Mouse (Mus musculus) kidney, postnatal 0 days (tissue): ENCODE data around the gene Itsn1. TPM values are rescaled to one million over a fixed set of nuclear protein-coding genes. Genes with fewer than 3 reads are reported as not detected.

Experiments
- ATAC-seq: fragments of 200-750 bp; cut with Nextera tagmentation; replicated peaks from 2 replicates; pipeline ENCODE4 v1.8.0; 2017; ENCODE audit warnings: low read depth, moderate number of reproducible peaks, moderate TSS enrichment, moderate library complexity; ENCODE audit not compliant: low FRiP score
- DNase-seq: peaks from one replicate; pipeline ENCODE4 v3.0.0-alpha.2; 2016; ENCODE audit warnings: low spot score
- H3K27ac ChIP-seq: fragments of 300-500 bp; sonication (generic); 2 replicates; pipeline ENCODE4 v1.5.1; 2014; ENCODE audit warnings: mild to moderate bottlenecking
- H3K27me3 ChIP-seq: fragments of 300-500 bp; sonication (generic); 2 replicates; pipeline ENCODE4 v1.6.1; 2014; ENCODE audit warnings: low read length, mixed read lengths; ENCODE audit not compliant: insufficient read depth
- H3K36me3 ChIP-seq: fragments of 300-500 bp; sonication (generic); 2 replicates; pipeline ENCODE4 v1.6.1; 2014; ENCODE audit warnings: low read length, mixed read lengths; ENCODE audit not compliant: insufficient read depth
- H3K4me1 ChIP-seq: fragments of 300-500 bp; sonication (generic); replicated peaks from 2 replicates; pipeline ENCODE4 v1.6.1; 2014; ENCODE audit warnings: antibody characterized with exemption, low read length, mixed read lengths; ENCODE audit not compliant: insufficient read depth
- H3K4me2 ChIP-seq: fragments of 300-500 bp; sonication (generic); 2 replicates; pipeline ENCODE4 v1.6.1; 2014; ENCODE audit warnings: mild to moderate bottlenecking, low read length, moderate library complexity, mixed read lengths
- H3K4me3 ChIP-seq: fragments of 300-500 bp; sonication (generic); replicated peaks from 2 replicates; pipeline ENCODE4 v1.5.1; 2014; ENCODE audit warnings: low read depth, low read length
- H3K9ac ChIP-seq: fragments of 300-500 bp; sonication (generic); 2 replicates; pipeline ENCODE4 v1.6.1; 2014; ENCODE audit warnings: low read depth, low read length
- H3K9me3 ChIP-seq: fragments of 300-500 bp; sonication (generic); replicated peaks from 2 replicates; pipeline ENCODE4 v1.6.1; 2016; ENCODE audit warnings: low read length, inconsistent platforms, mixed read lengths
- CTCF ChIP-seq: IDR thresholded peaks from 2 replicates; pipeline ENCODE4 v1.5.1; 2016; ENCODE audit warnings: antibody characterized with exemption, low read depth, mild to moderate bottlenecking, moderate library complexity
- WGBS: fragments of 180-500 bp; shearing (Covaris S2); extraction: QIAGEN DNeasy Blood & Tissue Kit; methylation state at CpG from one replicate; pipeline ENCODE4 v1.1.7; 2014; 5-methylcytosine and 5-hydroxymethylcytosine counted together
- polyA plus RNA-seq: library from polyadenylated mRNA; unstranded; fragments of >200 nt; fragmentation: Nextera tagmentation; extraction: Ambion mirVana; gene quantifications from 2 replicates; pipeline ENCODE4 v1.2.1, GENCODE M21; 2015

The Itsn1 gene
- polyA plus RNA-seq, 1 experiment from 2014 or later: 14.4 TPM

- H3K27me3 ChIP-seq: no peaks in the 10 kb centered on the region
- WGBS: 38% methylated on average over 8 of the region's 8 CpGs
- peak overlapping the region; percentile 60; the same call in 1 of the 2 replicates for H3K27ac ChIP-seq
Observed at GRCm38 (mm10) chr16:91935726-91936125, 206.6 kb downstream of the Itsn1 start.

DNA sequence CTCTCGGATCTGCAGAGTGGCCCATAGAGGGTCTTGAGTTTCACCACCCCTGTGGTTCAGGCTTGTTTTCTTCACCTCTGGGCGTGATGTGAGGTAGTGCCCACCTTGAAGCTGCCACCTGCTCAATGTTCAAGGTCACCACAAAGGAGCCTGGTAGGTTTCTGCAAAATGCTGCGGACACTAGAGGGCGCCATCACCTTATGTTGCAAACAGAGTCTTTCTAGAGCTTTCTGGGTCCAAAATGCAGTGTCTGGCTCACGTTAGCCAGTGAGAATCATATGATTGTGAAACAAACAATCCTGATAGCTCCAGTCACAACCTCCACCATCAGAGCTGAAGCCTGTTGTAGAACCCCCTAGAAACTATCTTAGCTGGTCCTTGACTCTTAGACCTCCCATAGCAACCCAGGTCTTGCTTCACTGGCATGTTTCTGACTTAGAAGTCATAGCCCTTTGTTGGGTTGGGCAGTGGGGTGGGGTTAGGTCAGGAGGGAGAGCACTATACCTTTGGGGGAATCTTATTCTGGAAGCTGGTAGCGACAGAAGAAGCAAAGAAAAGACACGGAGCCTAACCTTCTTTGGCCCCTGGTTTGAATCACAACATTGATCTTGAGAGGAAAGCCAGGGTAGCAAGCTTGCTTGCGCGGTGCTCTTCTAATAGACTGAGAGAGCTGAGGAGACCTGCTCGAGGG lies 207.4 kb downstream of the Itsn1 start:
- no peaks in the 10 kb centered on the region for H3K9me3 ChIP-seq
- H3K27ac ChIP-seq: peak overlapping the region; percentile 60; the same call in 1 of the 2 replicates
- H3K4me2 ChIP-seq: no peak overlapping the region
- no peak overlapping the region for H3K9ac ChIP-seq
- DNase-seq (peak; percentile 91), ATAC-seq (peak; percentile 31; the same call in 1 of the 2 replicates)
- H3K27me3 ChIP-seq: no peaks in the 10 kb centered on the region
- no peak overlapping the region for H3K4me3 ChIP-seq
- 44% methylated on average over 10 of the region's 10 CpGs for WGBS
- no peaks in the 10 kb centered on the region for H3K4me1 ChIP-seq
- no peaks in the 10 kb centered on the region for H3K36me3 ChIP-seq
- TF ChIP-seq CTCF: peak; percentile 98

More at GRCm38 (mm10) chr16:91935726-91936125, 206.6 kb downstream of the Itsn1 start:
- DNase-seq: no peak
- no peak overlapping the region for H3K4me3 ChIP-seq
- no peak for ATAC-seq
- no peak overlapping the region for H3K4me2 ChIP-seq
- no peaks in the 10 kb centered on the region for H3K36me3 ChIP-seq
- H3K9me3 ChIP-seq: no peaks in the 10 kb centered on the region
- H3K9ac ChIP-seq: no peak overlapping the region
- TF ChIP-seq CTCF: no peak; the same call in 1 of the 2 replicates
- H3K4me1 ChIP-seq: no peaks in the 10 kb centered on the region

DNA sequence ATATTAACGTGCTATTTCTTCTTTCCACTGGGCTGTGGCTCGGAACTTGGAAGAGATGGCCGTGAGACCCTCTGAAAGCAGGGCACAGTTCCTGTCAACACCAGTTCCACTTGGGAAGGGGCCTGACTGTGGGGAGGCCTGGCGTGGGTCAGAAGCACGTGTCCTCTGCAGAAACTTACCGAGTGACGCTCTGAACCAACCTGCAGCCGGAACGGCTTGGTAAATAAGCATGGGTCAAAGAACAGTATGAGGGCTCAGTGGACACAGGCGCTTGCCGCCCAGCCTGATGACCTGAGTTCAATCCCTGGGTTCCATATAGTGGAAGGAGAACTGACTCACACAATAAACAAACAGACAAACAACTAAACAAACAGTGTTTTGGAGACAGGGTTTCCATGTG lies 208.2 kb downstream of the Itsn1 start:
- no peaks in the 10 kb centered on the region for H3K9me3 ChIP-seq
- no peak overlapping the region for H3K9ac ChIP-seq
- DNase-seq (no peak), ATAC-seq (no peak)
- no peak for TF ChIP-seq CTCF
- no peaks in the 10 kb centered on the region for H3K27me3 ChIP-seq
- no peaks in the 10 kb centered on the region for H3K36me3 ChIP-seq
- no peak overlapping the region for H3K4me3 ChIP-seq
- no peak overlapping the region for H3K27ac ChIP-seq
- no peaks in the 10 kb centered on the region for H3K4me1 ChIP-seq
- WGBS: 91% methylated on average over 11 of the region's 11 CpGs
- no peak overlapping the region for H3K4me2 ChIP-seq

GRCm38 (mm10) chr16:91938141-91938540 lies 209.1 kb downstream of the Itsn1 start:
- no peaks in the 10 kb centered on the region for H3K36me3 ChIP-seq
- no peak overlapping the region for H3K4me2 ChIP-seq
- no peak for TF ChIP-seq CTCF
- no peak overlapping the region for H3K27ac ChIP-seq
- DNase-seq (no peak), ATAC-seq (no peak)
- 64% methylated on average over 5 of the region's 5 CpGs for WGBS
- no peak overlapping the region for H3K9ac ChIP-seq
- no peak overlapping the region for H3K4me3 ChIP-seq
- no peaks in the 10 kb centered on the region for H3K4me1 ChIP-seq
- H3K27me3 ChIP-seq: no peaks in the 10 kb centered on the region
- H3K9me3 ChIP-seq: no peaks in the 10 kb centered on the region

DNA sequence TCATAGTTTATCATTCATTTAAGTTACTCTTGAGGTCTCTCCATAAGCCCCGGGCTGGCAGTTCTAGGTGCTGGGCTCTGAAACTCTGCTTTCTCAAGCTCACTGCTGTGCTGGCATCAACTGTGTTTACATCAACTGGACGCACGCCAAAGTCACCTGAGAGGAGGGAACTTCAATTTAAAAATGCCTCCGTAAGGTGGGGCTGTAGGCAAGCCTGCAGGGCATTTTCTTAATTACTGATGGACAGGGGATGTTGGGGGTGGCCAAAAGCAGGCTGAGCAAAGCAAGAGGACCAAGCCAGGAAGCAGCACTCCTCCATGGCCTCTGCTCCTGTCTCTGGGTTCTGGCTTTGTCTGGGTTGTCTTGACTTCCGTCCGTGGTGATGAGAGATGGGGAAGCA lies 211.6 kb downstream of the Itsn1 start:
- TF ChIP-seq CTCF: peak; percentile 53

DNA sequence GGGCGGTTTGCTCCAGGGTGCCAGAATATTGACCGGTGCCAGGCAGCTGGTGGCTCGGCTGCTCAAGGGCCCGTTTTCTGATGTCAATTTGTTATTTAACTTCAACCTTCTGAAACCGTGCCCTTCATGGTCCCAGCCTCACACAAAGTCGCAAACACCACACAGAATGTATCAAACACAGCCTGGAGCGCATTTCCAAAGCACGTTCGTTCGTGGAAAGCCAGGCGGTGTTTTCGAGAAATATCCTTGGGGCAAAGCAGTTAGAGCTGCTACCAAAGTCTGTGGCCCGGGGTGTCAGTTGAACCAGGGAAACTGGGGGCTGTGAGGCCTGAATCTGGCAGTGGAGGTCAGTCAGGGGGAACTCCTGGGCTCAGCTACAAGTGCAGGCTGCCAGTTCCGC lies 213.1 kb downstream of the Itsn1 start:
- H3K4me1 ChIP-seq: no peaks in the 10 kb centered on the region
- no peaks in the 10 kb centered on the region for H3K27me3 ChIP-seq
- H3K4me2 ChIP-seq: no peak overlapping the region
- H3K27ac ChIP-seq: no peak overlapping the region; the same call in 1 of the 2 replicates
- H3K36me3 ChIP-seq: no peaks in the 10 kb centered on the region
- no peaks in the 10 kb centered on the region for H3K9me3 ChIP-seq
- H3K9ac ChIP-seq: no peak overlapping the region
- H3K4me3 ChIP-seq: no peak overlapping the region
- TF ChIP-seq CTCF: no peak
- 74% methylated on average over 14 of the region's 14 CpGs for whole genome bisulfite sequencing
- ATAC-seq: 0 out of 2 replicates have a peak, but pooled peaks have one; percentile 45
- no peak for DNase-seq

More for the DNA sequence above, 211.6 kb downstream of the Itsn1 start:
- Histone ChIP-seq H3K27ac (no peak overlapping the region), H3K36me3 (no peaks in the 10 kb centered on the region), H3K9me3 (no peaks in the 10 kb centered on the region), H3K4me3 (no peak overlapping the region), H3K9ac (no peak overlapping the region), H3K4me1 (no peaks in the 10 kb centered on the region), H3K4me2 (no peak overlapping the region), H3K27me3 (no peaks in the 10 kb centered on the region)
- DNase-seq (no peak), ATAC-seq (no peak)
- WGBS: 61% methylated on average over 6 of the region's 6 CpGs
